Mouse (Mus musculus) limb, embryonic 15.5 days (tissue): ENCODE measurements around the gene Wdr27. TPM values are rescaled to one million over a fixed set of nuclear protein-coding genes. Genes with fewer than 3 reads are reported as not detected.
A peak's percentile ranks its signal among the peaks of the same experiment; 100 is the strongest.
"Not testable (repeated sequence)": the region's sequence is repeated elsewhere in the genome, so short reads cannot be mapped to it uniquely, and the experiment has no call there.

Experiments used
- ATAC-seq: fragments of 200-750 bp; cut with Nextera tagmentation; 2 replicates; pipeline ENCODE4 v1.8.0; 2017; ENCODE audit warnings: low read depth, moderate TSS enrichment; ENCODE audit not compliant: insufficient number of reproducible peaks, low FRiP score, low TSS enrichment
- H3K27ac ChIP-seq: fragments of 300-500 bp; sonication (generic); 2 replicates; pipeline ENCODE4 v1.5.1; 2015; ENCODE audit warnings: moderate library complexity, mild to moderate bottlenecking, inconsistent platforms
- H3K27me3 ChIP-seq: fragments of 300-500 bp; sonication (generic); 2 replicates; pipeline ENCODE4 v1.6.1; 2015; ENCODE audit warnings: inconsistent platforms
- H3K36me3 ChIP-seq: fragments of 300-500 bp; sonication (generic); 2 replicates; pipeline ENCODE4 v1.6.1; 2015; ENCODE audit warnings: inconsistent platforms
- H3K4me1 ChIP-seq: fragments of 300-500 bp; sonication (generic); 2 replicates; pipeline ENCODE4 v1.6.1; 2015; ENCODE audit warnings: inconsistent platforms
- H3K4me2 ChIP-seq: fragments of 300-500 bp; sonication (generic); 2 replicates; pipeline ENCODE4 v1.6.1; 2015; ENCODE audit warnings: mild to moderate bottlenecking, inconsistent platforms
- H3K4me3 ChIP-seq: fragments of 300-500 bp; sonication (generic); 2 replicates; pipeline ENCODE4 v1.5.1; 2015; ENCODE audit warnings: mild to moderate bottlenecking, inconsistent platforms
- H3K9ac ChIP-seq: fragments of 300-500 bp; sonication (generic); 2 replicates; pipeline ENCODE4 v1.6.1; 2015; ENCODE audit warnings: inconsistent platforms
- H3K9me3 ChIP-seq: fragments of 300-500 bp; sonication (generic); 2 replicates; pipeline ENCODE4 v1.6.1; 2016; ENCODE audit warnings: inconsistent platforms
- WGBS: fragments of 180-500 bp; shearing (Covaris S2); methylation state at CpG from one replicate; pipeline ENCODE4 v1.1.7; 2015; 5-methylcytosine and 5-hydroxymethylcytosine counted together
- polyA plus RNA-seq: library from polyadenylated mRNA; unstranded; fragments of >200 nt; fragmentation: Nextera tagmentation; extraction: Ambion mirVana; gene quantifications from 2 replicates; pipeline ENCODE4 v1.2.1, GENCODE M21; 2015

Wdr27 gene
- polyA plus RNA-seq, 1 experiment from 2014 or later: 3.8 TPM

DNA sequence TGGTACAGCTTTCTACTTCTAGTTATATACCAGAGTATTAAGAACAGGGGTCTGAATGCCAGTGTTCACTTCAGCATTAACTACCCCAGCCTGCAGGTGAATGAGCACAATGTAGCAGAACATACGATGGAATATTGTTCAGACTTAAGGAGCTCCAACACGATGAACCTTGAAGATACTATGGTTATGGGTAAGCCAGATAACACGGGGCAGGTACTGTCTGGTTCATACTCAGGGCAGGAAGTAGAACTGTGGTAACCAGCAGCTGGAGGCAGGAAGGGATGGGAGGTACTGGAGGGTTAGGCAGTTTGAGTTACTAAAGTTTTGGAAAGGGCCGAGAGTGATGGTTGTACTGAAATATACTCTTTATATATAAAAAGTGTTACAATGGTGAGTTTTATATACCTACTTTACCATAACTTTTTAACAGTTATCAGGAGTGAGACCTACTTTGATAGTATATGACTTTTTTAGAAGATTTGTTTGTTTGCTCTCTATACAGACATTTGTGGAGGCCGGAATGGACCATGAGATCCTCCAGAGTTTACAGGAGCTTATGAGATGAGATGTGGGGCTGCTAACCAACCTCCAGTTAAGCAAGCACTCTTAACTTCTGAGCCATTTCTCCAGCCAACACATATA, 15.8 kb upstream of the Wdr27 start:
- Histone ChIP-seq H3K4me1 (peaks cover 6% of the 10 kb centered on the region), H3K27ac (no peak overlapping the region), H3K4me2 (no peak overlapping the region), H3K36me3 (peaks cover 10% of the 10 kb centered on the region), H3K9ac (no peak overlapping the region), H3K27me3 (no peaks in the 10 kb centered on the region), H3K9me3 (no peaks in the 10 kb centered on the region), H3K4me3 (no peak overlapping the region)
- no peak for ATAC-seq
- WGBS: 82% methylated on average over 5 of the region's 5 CpGs

DNA sequence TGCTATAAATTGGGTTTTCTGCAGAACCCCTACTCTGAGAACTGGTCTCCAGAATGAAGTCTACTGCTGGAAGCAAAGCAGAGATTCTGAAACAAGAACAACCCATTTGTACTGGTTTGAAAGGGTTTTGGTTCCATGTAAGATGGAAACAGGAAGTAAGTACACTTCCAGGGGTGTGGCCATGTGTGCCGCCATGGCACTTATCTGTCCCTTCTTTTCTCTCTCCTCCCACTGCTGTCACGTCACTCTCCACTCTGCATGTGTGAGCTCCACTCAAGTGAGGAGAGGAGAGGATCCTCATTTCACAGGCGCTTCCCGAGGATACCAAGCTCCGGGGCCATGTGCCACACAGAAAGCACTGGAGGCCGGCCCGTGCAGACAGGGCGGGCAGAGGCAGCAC, 10.5 kb upstream of the Wdr27 start:
- 84% methylated on average over 8 of the region's 8 CpGs for WGBS
- no peak for ATAC-seq
- H3K36me3 ChIP-seq: peaks cover 47% of the 10 kb centered on the region

DNA sequence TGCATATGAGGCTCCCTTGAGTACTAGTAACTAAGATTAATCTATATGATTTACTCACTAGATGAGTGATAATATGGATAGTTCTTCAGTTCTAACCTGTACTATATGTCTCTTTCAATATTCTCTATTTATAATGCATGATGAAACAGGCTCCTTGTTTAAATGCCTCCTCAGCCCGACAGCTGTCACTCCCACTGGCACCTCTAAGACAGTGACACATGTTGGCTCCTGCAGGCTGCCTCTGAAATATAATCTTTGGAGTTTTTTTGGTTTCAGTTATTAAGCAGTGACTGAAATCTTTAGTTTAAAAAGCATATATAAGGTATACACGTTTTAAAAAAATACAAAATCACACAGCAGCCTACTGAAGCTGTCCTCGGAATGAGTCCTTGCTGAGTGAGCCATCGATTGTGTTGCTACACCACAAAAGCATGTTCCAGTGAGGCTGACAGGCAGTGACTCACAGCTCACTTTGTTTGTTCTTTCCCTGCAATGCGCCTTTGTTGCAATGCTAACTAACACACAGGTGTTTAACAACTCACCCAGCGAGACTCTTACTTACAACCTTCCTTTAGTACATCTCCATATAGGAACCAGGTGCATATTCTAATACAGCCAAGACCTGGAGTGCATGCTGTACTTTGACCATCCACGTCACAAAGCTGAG, 6.3 kb upstream of the Wdr27 start:
- no peak overlapping the region for H3K4me2 ChIP-seq
- H3K36me3 ChIP-seq: peaks cover 62% of the 10 kb centered on the region
- no peaks in the 10 kb centered on the region for H3K9me3 ChIP-seq
- H3K27ac ChIP-seq: no peak overlapping the region
- H3K4me3 ChIP-seq: no peak overlapping the region
- no peak overlapping the region for H3K9ac ChIP-seq
- H3K27me3 ChIP-seq: no peaks in the 10 kb centered on the region
- ATAC-seq: no peak
- H3K4me1 ChIP-seq: peaks cover 8% of the 10 kb centered on the region
- 81% methylated on average over 7 of the region's 7 CpGs for WGBS

More for the DNA sequence above, 10.5 kb upstream of the Wdr27 start:
- Histone ChIP-seq H3K27me3 (no peaks in the 10 kb centered on the region), H3K4me3 (no peak overlapping the region), H3K4me2 (no peak overlapping the region), H3K27ac (no peak overlapping the region), H3K9ac (no peak overlapping the region), H3K9me3 (no peaks in the 10 kb centered on the region), H3K4me1 (no peaks in the 10 kb centered on the region)

DNA sequence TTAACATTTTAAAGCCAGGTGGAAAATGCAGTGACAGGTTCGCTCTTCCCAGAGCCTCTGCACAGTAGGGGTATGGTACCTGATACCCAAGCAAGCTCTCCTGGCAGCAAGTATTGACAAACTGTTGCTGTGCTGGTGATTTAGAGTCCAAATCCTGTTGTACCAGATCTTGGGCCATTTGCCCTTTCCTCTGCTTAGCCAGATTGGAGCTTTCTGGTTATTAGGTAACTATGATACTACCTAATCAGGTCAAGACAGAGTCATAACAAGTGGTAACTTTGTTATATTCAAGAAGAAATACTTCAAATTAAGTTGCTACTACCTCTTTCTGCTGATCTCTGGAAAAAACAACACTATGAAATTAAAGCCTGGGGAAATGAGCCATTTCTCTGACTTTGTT, 1.6 kb upstream of the Wdr27 start:
- Histone ChIP-seq H3K4me1 (peaks cover 21% of the 10 kb centered on the region), H3K9me3 (no peaks in the 10 kb centered on the region), H3K27me3 (no peaks in the 10 kb centered on the region), H3K9ac (no peak overlapping the region), H3K27ac (no peak overlapping the region), H3K4me2 (no peak overlapping the region), H3K4me3 (no peak overlapping the region), H3K36me3 (peaks cover 26% of the 10 kb centered on the region)
- 59% methylated on average over 1 of the region's 1 CpGs for WGBS
- ATAC-seq: no peak

DNA sequence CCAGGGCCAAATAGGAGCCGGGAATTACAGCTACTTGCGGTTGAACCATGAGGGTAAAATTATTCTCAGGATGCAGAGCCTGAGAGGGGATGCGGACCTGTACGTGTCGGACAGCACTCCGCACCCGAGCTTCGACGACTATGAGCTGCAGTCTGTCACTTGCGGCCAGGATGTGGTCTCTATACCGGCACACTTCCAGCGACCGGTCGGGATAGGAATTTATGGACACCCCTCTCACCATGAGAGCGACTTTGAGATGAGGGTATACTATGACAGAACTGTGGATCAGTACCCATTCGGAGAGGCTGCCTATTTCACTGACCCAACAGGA, 736 bp upstream of the Wdr27 start:
- peak; percentile 17; the same call in 1 of the 2 replicates for ATAC-seq
- Histone ChIP-seq H3K36me3 (peaks cover 23% of the 10 kb centered on the region), H3K27ac (peak overlapping the region; percentile 75; the same call in 1 of the 2 replicates), H3K9ac (peak overlapping the region; percentile 82), H3K9me3 (no peaks in the 10 kb centered on the region), H3K27me3 (no peaks in the 10 kb centered on the region), H3K4me1 (peaks cover 21% of the 10 kb centered on the region), H3K4me3 (peak overlapping the region; percentile 79), H3K4me2 (peak overlapping the region; percentile 88)
- WGBS: 17% methylated on average over 16 of the region's 16 CpGs

DNA sequence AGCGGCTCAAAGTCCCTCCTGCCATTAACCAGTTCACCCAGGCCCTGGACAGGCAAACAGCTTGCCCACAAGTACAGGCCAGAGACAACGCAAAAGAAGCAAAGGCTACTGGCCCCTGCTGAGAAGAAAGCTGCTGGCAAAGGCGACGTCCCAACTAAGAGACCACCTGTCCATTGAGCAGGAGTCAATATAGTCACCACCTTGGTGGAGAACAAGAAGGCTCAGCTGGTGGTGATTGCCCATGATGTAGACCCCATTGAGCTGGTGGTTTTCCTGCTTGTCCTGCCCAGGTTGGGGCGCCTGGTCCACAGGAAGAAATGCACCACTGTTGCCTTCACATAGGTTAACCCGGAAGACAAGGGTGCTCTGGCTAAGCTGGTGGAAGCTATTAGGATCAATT, 777 bp downstream of the Wdr27 start:
- not testable (repeated sequence) for ATAC-seq, H3K27me3 ChIP-seq, H3K9me3 ChIP-seq, H3K27ac ChIP-seq, H3K9ac ChIP-seq
- 74% methylated on average over 6 of the region's 6 CpGs for WGBS
- H3K4me2 ChIP-seq: peak overlapping the region; percentile 88
- H3K36me3 ChIP-seq: peaks cover 13% of the 10 kb centered on the region
- peaks cover 21% of the 10 kb centered on the region for H3K4me1 ChIP-seq
- peak overlapping the region; percentile 79 for H3K4me3 ChIP-seq

DNA sequence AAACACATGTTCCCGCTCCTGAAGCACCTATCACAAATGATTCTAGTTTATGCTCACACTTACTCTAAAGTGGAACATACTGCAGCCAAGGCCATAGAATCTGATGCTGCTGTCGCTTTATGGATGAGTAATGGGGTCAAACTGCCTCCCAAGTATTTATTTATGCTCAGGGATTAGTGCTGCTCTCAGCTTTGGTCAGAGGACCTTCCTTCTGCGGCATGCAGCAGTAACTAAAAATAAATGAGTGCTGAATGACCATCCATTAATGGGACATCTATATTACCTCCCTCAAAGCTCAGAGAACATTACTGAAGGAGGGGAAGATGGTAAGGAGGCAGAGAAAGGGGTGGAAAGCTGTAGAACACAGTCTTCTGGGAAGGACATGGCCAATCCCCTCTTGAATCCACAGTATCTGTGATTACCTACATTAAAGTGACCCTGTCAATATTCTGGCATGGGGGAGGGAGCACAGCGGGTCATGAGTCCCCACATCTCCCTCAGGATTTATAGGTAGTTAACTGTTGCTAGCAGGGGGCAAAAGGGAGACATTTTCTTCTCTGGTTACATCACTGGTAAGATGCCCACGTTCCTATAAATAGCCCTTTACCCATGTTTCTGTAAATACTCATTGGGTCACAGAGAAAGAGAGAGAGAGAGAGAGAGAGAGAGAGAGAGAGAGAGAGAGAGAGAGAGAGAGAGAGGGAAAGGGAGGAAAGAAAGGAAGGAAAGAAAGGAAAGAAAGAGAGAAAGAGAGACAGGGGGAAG, 6.9 kb downstream of the Wdr27 start:
- H3K4me3 ChIP-seq: no peak overlapping the region
- H3K27me3 ChIP-seq: no peaks in the 10 kb centered on the region

DNA sequence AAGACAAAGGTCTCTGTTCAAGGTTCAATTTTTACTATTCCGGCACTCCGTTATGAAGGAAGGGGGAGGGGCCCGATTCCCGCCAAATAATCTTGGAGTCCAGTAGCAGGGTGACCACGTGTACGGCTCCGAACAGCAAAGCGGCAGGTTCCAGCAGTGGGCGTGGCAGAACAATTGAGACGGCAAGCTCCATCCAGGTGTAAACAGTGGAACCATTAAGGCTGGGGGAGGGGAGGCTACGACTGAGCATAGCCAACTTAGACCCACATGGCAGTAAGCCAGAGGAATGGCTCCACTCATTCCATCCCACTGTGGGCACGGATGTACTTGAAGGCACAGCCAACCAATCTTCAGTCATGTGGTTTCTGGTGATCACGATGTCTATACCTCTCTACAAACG, 7.7 kb downstream of the Wdr27 start:
- H3K27me3 ChIP-seq, H3K27ac ChIP-seq, H3K9me3 ChIP-seq, H3K9ac ChIP-seq, ATAC-seq, H3K4me2 ChIP-seq, H3K4me1 ChIP-seq, H3K36me3 ChIP-seq, H3K4me3 ChIP-seq: not testable (repeated sequence)
- WGBS: 82% methylated on average over 14 of the region's 14 CpGs

More for the DNA sequence above, 6.9 kb downstream of the Wdr27 start:
- Histone ChIP-seq H3K4me1 (no peaks in the 10 kb centered on the region), H3K27ac (no peak overlapping the region), H3K4me2 (no peak overlapping the region), H3K9ac (no peak overlapping the region), H3K9me3 (no peaks in the 10 kb centered on the region), H3K36me3 (no peaks in the 10 kb centered on the region)
- WGBS: 62% methylated on average over 5 of the region's 5 CpGs
- no peak for ATAC-seq

DNA sequence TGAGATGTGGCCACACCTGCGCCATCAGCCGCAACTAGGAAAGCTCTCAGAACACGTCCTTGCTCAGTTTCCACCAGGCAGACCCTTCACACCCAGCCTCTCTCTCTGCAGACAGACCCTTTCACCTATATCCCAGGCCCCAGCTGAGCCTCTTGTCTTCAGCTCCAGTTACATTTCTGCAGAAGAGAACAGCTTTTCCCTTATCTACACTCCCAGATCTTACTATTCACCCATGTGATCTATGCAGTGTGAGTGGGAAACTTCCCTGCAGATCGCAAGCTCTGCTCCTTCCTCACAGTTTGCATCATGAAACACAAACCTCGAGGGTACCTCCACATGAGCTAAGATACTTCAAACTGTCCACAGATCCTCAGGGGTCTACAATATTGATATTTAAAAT, 11.5 kb downstream of the Wdr27 start:
- ATAC-seq: no peak
- Histone ChIP-seq H3K27me3 (no peaks in the 10 kb centered on the region), H3K27ac (no peak overlapping the region), H3K9me3 (no peaks in the 10 kb centered on the region), H3K9ac (no peak overlapping the region), H3K4me3 (no peak overlapping the region), H3K4me2 (no peak overlapping the region), H3K36me3 (no peaks in the 10 kb centered on the region), H3K4me1 (no peaks in the 10 kb centered on the region)
- 78% methylated on average over 5 of the region's 5 CpGs for WGBS

DNA sequence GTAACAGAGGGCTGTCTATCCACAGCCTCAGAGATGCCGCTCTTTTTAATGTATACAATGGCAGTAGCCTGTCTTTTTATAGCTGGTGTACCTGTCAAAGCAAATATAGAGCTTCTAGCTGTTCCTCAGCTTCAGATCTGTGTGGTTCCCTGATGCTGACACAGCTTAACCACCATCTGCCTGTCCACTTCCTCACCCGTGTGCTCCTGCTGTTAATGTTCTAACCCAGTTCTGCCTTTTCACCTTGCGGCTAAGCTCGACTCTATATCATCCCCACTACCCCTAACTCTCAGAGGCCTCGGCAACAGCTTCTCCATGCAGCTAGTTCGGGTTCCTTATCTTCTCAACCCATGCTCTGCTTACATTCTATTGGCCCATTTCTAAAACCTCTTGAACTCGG, 12.3 kb downstream of the Wdr27 start:
- Histone ChIP-seq H3K4me1 (no peaks in the 10 kb centered on the region), H3K36me3 (no peaks in the 10 kb centered on the region), H3K4me3 (no peak overlapping the region), H3K27ac (no peak overlapping the region), H3K9ac (no peak overlapping the region), H3K9me3 (no peaks in the 10 kb centered on the region), H3K4me2 (no peak overlapping the region), H3K27me3 (no peaks in the 10 kb centered on the region)
- no peak for ATAC-seq
- 79% methylated on average over 7 of the region's 7 CpGs for WGBS

DNA sequence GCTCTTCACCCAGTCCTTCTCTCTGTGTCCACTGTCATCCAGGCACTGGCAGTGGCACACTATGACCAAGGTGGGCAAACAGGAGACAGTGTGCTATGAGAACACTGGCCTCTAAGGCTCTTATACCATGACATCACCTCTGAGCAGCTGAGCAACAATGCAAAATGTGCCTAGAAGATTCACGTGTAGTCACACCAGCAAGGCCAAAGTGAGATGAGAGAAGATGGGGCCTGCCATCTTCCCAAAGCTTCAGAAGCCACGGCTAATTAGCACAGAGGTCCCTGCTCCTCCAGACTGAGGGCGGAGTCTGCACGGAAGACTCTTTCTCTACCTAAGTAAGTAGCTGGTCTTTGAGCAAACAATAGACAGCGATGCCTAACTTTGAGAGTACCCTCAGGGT, 14.3 kb downstream of the Wdr27 start:
- Histone ChIP-seq H3K4me1 (no peaks in the 10 kb centered on the region), H3K4me2 (no peak overlapping the region), H3K36me3 (no peaks in the 10 kb centered on the region), H3K9me3 (no peaks in the 10 kb centered on the region), H3K4me3 (no peak overlapping the region), H3K27ac (no peak overlapping the region), H3K27me3 (no peaks in the 10 kb centered on the region), H3K9ac (no peak overlapping the region)
- WGBS: 67% methylated on average over 5 of the region's 5 CpGs
- ATAC-seq: no peak

DNA sequence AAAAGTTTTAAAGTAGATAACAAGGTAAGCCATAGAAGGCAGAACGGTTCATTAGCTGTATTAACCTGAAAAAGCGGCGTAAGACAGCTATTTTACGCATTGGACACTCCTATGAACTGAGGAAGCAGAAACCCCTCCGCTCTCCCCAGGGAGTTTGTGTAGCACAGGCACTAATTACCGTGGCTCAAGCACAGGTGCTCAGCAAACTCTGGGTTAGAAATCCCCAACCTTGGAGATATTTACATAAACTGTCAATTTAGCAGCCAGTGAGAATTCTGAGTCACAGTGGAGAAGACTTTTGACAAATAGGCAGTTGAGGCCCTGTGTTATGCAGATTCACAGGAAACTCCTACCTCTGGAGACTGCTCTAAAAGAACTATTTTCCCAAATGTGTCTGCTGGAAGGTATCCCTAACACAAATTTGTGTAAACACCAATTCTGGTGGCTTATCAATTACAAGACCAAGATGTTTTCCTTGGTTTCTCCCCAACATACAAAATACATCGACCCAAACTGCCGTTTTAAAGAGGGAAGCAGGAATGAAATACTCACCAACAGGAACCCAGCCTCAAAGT, 15.2 kb downstream of the Wdr27 start:
- Histone ChIP-seq H3K4me3 (no peak overlapping the region), H3K4me1 (no peaks in the 10 kb centered on the region), H3K27me3 (no peaks in the 10 kb centered on the region), H3K9me3 (no peaks in the 10 kb centered on the region), H3K27ac (no peak overlapping the region), H3K36me3 (no peaks in the 10 kb centered on the region), H3K9ac (no peak overlapping the region), H3K4me2 (no peak overlapping the region)
- 70% methylated on average over 8 of the region's 8 CpGs for WGBS
- ATAC-seq: no peak
